Mouse (Mus musculus) splenic B cell, adult 2 months (primary cell): Measurements from ENCODE around the gene Catsperg1.
"Not testable (repeated sequence)": the region's sequence is repeated elsewhere in the genome, so short reads cannot be mapped to it uniquely, and the experiment has no call there.

Source experiments
- DNase-seq: peaks from one replicate; pipeline ENCODE4 v3.0.0-alpha.2; 2011; ENCODE audit warnings: low read depth, low spot score
- H3K27me3 ChIP-seq: 2 replicates; pipeline ENCODE4 v1.6.1; 2012; ENCODE audit warnings: mild to moderate bottlenecking, low read length, moderate library complexity, mixed read lengths; ENCODE audit not compliant: control insufficient read depth, poor library complexity, insufficient read depth, severe bottlenecking
- H3K36me3 ChIP-seq: 2 replicates; pipeline ENCODE4 v1.6.1; 2012; ENCODE audit warnings: mild to moderate bottlenecking, low read length, moderate library complexity, mixed read lengths; ENCODE audit not compliant: control insufficient read depth, poor library complexity, insufficient read depth, severe bottlenecking

The Catsperg1 gene

DNA sequence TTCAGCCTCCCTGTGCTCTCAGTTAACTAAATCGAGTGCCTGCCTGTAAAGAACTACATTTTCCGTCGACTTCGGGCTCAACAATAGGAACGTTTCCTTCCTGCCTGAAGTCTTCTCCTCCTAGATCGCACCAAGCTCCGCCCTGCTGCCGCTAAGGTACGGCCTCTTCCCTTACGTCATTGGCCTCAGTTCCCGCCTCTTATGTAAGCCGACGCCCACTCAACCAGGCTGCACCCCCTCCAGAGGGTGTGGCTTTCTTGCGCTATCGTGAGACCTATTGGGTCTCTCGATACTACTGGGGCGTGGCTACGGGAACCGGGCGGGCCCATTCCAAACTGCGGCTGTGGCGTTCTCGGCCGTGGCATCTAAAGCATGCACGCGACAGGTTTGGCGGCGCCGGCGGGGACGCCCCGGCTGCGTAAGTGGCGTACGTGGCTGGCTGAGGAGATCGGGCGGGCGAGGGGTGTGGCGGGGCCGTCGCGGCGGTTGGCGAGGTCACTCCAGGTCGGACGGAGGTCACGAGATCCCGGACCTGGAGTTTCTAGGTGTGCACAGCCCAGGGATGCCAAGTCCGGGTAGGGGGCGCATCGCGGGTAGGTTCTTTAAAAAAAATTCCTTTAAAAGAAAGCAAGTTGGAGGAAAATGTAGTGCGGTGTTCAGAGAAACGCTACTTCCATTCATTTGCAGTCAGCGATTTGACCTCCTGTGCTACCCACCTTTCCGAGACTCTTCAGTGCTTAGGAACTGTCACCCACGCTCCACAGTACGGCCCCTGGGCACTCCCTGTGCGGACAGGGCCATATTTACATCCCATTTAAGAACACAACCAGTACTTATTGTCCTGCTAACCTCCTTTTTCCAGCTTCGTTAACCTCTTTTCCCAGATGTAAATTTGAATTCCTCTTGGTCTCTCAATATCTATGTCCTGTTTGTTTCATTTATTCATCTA is 24.5 kb upstream of the Catsperg1 start, which contains the start of gene Yif1b:
Gene Yif1b, plus strand, starts transcription at position 311 of the 949 bp plus-strand sequence.
- Histone ChIP-seq H3K27me3 (no peaks in the 10 kb centered on the region), H3K36me3 (no peaks in the 10 kb centered on the region)
- DNase-seq = peak; percentile 100

DNA sequence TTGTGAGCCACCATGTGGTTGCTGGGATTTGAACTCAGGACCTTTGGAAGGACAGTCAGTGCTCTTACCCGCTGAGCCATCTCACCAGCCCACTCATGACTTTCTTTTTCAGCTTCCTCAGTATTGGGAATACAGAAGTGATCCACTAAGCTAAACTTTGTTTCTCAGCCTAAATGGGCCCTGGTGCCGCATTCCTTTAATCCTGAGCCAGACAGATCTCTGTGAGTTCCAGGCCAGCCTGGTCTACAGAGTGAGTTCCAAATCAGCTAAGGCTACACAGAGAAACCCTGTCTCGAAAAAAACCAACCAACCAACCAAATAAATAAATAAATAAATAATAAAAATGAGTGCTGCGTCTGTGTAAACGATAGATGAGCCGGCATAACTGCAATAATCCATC is 23.8 kb upstream of the Catsperg1 start:
- not testable (repeated sequence) for DNase-seq, H3K36me3 ChIP-seq, H3K27me3 ChIP-seq

DNA sequence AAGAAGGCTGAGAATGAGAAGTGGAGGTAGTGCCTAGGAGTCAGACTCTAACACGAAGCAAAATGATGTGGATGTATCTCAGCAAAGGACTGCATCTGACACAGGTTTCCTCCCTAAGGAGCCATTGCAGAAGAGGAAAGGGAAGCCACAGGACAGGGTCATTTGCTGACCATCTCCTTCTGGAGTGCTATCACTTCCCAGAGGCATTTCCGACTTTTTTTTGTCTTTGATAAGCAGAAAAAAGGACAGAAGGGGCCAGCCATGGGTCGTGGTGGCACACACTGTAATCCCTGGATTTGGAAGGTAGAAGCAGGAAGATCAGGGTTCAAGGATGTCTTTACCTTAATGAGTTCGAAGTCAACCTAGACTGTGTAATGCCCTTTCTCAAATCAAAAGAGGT is 22.8 kb upstream of the Catsperg1 start:
- no peak for DNase-seq
- Histone ChIP-seq H3K27me3 (no peaks in the 10 kb centered on the region; the same call in 1 of the 2 replicates), H3K36me3 (no peaks in the 10 kb centered on the region)

DNA sequence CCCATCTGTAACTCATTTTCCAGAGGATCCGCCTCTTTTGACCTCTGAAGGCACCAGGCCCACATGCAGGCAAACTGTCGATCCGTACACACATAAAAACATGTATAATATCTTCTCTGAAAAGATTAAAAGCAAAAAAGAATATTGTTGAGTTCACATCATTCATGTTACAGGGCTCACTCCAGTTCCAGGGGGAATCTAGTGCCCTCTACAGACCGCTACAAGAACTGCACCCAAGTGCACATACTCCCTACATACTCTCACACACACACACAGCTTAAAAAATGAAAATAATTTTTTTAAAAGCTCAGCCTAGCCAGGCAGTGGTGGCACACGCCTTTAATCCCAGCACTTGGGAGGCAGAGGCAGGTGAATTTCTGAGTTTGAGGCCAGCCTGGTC is 20.8 kb upstream of the Catsperg1 start:
- Histone ChIP-seq H3K36me3 (no peaks in the 10 kb centered on the region), H3K27me3 (no peaks in the 10 kb centered on the region; the same call in 1 of the 2 replicates)
- peak; percentile 43 for DNase-seq

DNA sequence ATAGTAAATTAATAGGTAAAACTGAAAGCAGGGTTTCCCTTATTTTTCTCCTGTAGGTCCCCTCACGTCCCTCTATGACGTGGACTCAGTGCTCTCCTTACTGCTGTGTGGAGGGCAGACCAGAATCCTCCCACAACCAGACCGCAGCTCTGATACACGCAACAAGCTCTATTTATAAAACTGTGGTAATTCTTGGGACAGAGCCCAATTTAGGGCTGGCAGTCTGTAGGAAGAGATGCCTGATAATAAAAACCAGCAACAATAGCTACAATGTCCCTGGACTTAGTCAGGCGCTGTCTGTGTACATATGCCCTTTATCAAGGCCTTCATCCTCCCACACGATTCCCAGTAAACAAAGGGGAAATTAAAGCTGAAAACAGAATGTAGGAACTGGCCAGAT is 19.9 kb upstream of the Catsperg1 start:
- Histone ChIP-seq H3K27me3 (no peaks in the 10 kb centered on the region; the same call in 1 of the 2 replicates), H3K36me3 (no peaks in the 10 kb centered on the region)
- no peak for DNase-seq

DNA sequence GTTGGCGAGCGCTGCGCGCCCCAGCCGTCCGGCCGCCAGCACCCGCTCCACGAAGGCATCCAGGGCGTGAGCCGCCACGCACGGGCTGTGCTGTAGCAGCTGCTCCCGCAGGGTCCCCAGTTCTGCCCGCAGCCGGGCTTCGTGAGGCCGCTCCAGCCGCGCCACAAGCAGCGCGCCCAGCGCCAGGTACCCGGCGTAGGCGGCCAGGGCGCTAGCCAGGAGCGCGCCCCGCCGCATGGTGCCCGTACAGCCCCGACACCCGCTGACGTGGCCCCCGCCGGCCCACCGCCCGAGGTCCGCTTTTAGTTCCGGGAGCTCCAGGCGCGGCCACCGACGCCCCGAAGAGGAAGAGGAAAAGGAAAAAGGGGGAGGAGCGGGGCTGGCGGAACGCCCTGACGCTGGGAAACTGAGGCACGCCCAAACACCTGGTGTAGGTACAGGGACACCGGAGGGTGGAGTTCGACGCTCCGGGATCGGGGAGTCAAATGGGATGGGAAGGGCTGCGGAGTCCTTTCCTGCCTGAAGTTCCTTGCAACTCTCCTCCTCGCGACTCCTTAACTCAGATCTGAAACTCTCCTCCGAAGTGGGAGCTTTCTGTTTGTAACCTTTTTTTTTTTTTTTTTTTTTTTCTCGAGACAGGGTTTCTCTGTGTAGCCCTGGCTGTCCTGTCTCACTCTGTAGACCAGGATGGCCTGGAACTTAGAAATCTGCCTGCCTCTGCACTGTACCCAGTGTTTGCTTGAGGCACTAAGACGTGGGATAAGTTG is 18.6 kb upstream of the Catsperg1 start, which contains the start of gene Kcnk6:
Gene Kcnk6, minus strand, starts transcription at position 269 of the 767 bp plus-strand sequence.
- DNase-seq = peak; percentile 42
- Histone ChIP-seq H3K36me3 (no peaks in the 10 kb centered on the region), H3K27me3 (no peaks in the 10 kb centered on the region; the same call in 1 of the 2 replicates)

DNA sequence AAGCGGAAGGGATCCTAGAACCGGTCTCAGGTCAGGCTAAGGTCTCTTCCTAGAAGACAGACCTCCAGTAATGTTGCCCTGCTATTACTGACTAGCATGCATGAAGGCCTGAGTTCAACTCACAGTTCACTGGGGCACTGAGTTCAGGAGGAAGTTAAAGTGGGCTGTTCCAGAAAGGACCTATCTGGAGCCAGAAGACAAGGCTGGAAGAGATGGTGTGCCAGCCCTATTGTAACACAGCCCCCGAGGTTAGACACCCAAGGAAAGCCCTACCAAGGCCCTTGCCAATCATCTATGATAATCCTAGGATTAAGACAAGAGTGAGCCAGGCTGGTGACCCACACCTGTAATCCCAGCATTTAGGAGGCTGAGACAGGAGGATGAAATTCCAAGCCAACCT is 17.7 kb upstream of the Catsperg1 start:
- Histone ChIP-seq H3K27me3 (no peaks in the 10 kb centered on the region; the same call in 1 of the 2 replicates), H3K36me3 (no peaks in the 10 kb centered on the region)
- DNase-seq = no peak

DNA sequence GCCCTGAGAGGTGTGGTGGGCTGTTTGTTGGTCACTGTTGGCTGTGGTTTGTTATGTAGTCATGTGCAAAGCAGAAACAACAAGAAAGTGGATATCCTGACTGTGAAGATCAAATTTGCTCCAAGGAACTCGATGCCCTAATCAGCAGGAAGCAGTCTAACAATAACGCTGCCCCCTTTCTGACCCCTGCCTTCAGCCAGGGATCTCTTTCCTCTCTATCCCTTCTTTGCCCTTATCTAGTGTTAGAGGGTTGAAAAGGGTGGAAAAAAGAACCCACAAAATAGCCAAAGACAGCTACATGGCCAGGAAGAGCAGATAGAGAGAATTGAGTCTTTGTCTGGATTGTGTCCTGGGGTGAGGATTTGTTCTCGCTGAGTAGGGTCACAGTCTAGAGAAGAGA is 16.7 kb upstream of the Catsperg1 start:
- Histone ChIP-seq H3K27me3 (no peaks in the 10 kb centered on the region; the same call in 1 of the 2 replicates), H3K36me3 (no peaks in the 10 kb centered on the region)
- no peak for DNase-seq

DNA sequence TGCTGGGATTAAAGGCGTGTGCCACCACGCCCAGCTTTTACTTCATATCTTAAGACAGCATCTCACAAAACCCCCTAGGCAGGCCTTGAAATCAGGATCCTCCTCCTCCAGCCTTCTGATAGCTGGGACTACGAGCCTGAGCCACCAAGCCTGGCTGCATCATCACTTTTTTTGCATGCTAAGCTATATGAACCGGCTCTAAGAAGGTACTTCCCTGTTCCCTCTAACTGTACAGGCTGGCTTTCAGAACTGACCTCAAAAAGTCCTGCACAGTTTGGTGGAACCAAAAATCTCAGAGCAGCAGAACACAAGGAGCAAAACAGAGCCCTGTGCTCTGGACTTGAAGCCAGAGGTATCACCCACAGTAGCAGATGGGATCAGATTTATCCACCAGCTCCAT is 14.4 kb upstream of the Catsperg1 start:
- DNase-seq = no peak
- Histone ChIP-seq H3K36me3 (no peaks in the 10 kb centered on the region), H3K27me3 (no peaks in the 10 kb centered on the region; the same call in 1 of the 2 replicates)

DNA sequence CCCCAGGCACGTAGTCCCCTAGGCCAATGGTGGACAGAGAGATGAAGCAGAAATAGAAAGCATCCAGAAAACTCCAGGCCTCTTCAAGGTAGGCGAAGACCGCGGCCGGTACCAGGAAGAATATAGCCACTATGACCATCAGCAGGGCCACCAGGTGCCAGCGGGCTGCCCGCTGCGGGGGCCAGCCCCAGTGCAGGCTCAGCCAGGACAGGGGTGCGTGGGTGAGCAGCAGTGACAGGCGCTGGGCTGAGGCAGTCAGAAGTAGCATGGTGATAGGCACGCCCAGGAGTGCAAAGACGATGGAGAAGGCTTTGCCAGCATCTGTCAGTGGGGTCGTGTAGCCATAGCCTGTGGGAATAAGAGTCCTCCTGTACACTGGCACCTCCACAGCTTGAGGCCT is 11.7 kb upstream of the Catsperg1 start:
- DNase-seq = no peak
- Histone ChIP-seq H3K27me3 (no peaks in the 10 kb centered on the region), H3K36me3 (no peaks in the 10 kb centered on the region)

DNA sequence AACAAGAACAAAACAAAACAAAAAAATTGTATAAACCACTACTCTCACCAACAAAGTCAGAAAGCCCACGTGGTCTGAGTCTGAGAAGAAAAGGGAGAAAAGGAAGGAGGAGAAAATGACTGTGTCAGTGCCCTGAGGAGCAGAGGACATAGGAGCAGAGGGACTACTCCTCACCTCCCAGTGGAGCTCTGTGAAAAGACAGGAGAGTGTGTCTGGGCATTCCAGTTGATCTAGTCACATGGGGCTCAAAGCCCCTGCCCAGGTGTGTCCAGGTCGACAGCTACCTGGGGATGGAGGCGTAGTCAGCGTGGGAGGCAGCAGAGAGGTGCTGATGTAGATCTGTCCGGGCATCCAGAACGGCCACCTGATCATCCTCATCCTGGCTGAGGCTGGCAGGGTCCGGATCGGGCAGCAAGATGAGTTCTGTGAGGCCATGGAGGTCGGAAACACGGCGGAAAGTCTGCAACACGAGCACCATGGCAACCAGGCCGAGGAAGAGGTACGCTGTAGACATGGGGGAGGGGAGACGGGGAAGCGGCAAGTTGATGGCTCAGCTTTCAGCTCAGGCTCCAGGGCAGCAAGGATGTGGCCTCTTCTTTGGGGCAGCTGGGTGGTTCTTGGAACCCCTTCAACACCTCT is 11.0 kb upstream of the Catsperg1 start:
- H3K36me3 ChIP-seq = no peaks in the 10 kb centered on the region
- no peaks in the 10 kb centered on the region for H3K27me3 ChIP-seq
- no peak for DNase-seq

DNA sequence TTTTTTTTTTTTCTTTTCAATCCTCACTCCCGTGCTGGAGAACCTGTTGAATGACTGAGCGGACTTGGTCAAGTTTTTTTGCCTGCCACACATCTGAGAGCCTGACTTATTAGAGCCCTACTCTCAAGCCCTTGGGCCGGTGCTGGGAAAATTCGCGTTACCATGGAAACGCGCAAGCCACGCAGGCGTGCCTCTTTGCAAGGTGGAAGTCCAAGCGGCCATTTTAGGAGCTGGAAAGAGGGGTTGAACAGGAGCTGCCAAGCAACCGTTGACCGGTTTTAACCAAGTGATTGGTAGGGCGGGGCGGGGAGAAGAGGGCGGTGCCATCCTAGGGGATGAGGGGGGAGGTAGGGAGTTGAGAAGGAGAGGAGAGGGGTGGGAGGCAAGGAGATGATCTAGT is 1.0 kb upstream of the Catsperg1 start:
- no peak for DNase-seq
- H3K36me3 ChIP-seq = no peaks in the 10 kb centered on the region
- H3K27me3 ChIP-seq = no peaks in the 10 kb centered on the region

DNA sequence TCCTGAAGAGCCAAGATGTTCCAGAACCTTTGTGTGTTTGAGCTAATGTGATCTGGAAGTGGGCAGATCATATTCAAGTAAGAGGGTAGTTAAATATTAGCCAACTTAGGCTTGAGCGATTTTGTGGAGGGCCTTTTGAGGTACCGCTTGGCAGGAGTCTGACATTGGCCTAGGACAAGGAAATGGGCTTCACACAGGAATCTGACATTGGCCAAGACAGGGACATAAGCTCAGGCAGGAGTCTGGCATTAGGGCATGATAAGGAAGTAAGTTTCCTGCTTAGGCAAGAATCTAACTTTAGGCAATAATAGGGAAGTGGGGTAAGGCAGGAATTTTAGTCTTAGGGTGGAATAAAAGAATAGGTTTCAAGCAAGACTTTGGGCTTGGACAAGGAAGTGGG is 401 bp upstream of the Catsperg1 start:
- Histone ChIP-seq H3K36me3 (no peaks in the 10 kb centered on the region), H3K27me3 (no peaks in the 10 kb centered on the region)
- no peak for DNase-seq

DNA sequence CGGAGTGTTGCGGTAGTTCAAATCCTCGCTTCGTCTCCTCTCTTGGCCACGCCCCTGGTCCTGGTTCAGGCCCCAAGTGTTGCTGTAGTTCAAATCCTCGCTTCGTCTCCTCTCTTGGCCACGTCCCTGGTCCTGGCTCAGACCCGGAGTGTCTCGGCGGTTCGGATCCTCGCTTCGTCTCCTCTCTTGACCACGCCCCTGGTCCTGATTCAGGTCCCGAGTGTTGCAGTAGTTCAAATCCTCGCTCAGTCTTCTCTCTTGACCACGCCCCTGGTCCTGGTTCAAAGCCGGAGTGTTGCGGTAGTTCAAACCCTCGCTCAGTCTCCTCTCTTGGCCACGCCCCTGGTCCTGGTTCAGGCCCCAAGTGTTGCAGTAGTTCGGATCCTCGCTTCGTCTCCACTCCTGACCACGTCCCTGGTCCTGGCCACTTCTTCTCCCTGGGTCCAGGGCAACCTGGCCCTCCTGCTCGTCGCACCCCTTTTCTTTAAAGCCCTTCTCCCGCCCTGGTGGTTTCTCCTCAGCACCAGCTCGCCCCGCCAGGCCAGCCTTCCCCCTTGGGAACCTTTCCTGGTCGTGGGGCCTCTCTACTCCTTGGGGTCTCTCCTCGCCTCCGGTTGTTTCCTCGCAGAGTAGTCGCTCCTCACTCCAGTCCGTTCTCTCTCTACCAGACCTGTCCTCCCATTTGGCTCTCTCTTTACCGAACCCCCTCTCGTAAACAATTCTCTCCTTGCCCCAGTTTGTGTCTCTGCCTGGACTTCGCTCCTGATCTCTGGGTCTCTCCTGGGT is 867 bp downstream of the Catsperg1 start:
- not testable (repeated sequence) for H3K36me3 ChIP-seq, DNase-seq, H3K27me3 ChIP-seq
